Mouse (Mus musculus): ENCODE measurements around the gene Zdhhc23.

The Zdhhc23 gene

DNA sequence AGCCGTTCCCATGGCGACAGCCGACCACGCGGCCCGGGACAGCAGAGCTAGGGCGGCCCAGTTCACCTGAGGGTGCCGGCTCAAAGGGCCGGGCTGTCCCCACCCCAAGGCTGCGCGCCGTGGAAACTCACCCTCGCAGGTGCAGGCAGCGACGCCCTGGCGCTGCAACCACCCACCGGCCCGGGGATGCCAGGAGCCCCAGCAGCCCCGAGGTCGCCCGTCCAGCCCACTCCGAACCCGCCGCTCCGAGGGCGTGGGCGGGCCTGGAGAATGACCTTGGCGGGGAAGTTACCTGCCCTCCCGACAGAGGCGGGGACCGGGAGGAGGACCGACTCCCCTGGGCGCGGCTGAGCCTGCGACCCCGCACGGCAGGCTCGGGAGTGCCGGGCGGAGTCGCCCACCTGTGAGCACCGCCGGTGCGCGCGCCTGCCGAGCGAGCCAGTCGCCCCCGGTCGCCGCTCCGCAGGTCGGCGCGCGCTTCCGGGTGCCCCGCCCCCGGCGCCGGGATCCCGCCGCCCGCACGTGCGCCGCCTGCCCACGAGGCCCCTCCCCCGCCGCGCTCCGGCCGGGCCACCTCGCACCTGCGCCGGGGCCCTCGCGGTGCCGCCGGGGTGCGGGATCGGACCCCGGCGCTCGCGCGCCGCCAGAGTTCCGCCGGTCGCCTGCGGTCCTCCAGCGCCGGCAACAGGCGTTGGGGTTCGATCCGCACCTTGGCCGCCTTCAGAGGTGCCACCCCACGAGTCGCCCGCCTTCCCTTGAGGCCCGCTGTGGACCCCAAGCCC, at the start of gene Zdhhc23:
TSS of gene Zdhhc23 (minus strand) at position 464 of the 782 bp plus-strand sequence.
- POLR2A ChIA-PET = interaction anchor here in 1 of 4 experiments (0.8 kb wide), 1 partner anchor 90 kb away, joined by 4 read pairs; the partner anchor contains the start of gene Ccdc191
- CTCF ChIA-PET = interaction anchor here in 2 of 4 experiments (0.6 to 1.3 kb wide), 2 partner anchors 80 to 101 kb away, joined by 3 to 5 read pairs; no protein-coding TSS in a partner anchor

DNA sequence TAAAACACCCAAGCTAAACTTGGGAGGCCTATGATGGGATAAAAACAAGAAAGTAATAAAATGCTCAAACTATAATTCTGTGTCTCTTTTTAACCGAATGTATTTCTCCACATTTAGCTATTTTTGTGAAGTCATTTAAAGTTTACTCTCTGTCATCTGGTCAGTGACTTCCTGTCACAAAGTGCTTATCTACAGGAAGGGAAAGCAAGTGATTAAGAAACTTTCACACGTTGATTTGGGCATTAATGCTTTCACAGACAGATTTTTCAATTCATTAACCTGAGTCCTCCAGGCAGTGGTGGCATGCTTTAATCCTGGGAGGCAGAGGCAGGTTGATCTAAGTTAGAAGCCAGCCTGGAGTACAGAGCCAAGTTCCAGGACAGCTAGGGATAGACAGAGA, 49.7 kb upstream of the Zdhhc23 start:
- ChIA-PET POLR2A (interaction anchor here in 2 of 4 experiments (0.6 kb wide), 2 partner anchors 110 to 118 kb away, joined by 3 to 4 read pairs; partner anchors contain the start of genes Atp6v1a (in 1 of the 2) and Naa50 (in 1 of the 2)), CTCF (interaction anchor here in 1 of 4 experiments (0.6 kb wide), 1 partner anchor 25 kb away, joined by 4 read pairs; no protein-coding TSS in a partner anchor)

DNA sequence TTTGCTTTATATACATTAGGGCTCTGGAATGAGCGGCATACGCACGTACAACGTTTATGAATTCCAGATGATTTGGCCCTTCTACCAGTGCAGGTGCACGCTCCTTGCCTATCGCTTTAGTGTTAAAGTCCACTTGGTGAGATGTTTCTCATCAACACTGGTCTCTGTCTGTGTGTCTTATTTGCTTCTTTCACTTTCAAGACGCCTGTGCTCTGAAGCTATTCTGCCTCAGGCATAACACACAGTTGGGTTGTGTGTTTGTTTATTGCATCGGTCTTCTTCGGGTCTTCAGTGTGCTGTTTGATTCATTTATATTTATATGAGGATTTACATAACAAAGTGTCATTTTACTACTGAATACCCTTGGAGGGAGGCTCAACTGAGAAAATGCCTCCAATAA, 47.2 kb upstream of the Zdhhc23 start:
- ChIA-PET CTCF (no interaction called here), POLR2A (no interaction called here)

DNA sequence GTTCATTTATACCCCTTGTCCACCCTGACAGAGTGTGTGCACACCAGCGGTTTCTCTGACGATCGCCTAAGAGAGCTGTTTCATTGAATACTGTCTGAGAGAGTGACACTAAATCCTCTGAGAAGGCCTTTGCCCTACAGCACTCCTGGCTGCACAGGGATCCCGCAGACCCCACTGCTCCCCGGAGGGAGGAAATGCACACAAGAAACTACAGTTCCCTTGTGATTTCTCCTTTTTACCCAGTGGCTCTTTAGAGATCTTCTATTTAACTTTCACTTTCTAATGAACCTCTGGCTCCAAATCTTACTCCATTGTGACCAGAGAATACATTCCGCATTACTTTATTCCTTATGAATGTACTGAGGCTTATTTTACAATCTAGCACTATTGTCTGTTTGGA, 46.6 kb upstream of the Zdhhc23 start:
- ChIA-PET POLR2A (no interaction called here), CTCF (no interaction called here)

DNA sequence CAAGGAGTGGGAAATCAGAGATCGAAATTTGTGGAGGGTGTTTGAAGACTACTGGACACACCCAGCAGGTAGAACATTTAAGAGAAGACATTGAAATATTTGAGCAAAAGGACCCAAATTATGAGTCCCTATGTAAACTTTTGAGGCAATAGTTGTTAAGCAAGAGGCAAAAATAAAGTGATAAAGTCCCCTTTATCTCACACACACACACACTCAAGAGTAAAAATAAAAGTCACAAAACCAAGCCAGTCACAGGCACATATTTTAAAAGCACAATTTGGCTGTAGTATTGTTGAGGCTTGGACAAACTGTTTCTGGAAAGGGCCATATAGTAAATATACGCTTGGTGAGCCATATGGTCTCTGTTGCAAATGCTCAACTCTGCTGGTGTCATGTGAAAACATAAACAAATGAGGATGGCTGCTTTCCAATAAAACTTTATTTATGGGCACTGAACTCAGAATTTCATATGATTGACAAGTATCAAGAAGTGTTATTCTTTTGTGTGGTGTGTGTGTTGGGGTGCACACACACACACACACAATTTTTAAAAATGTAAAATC, 39.5 kb upstream of the Zdhhc23 start:
- ChIA-PET POLR2A (interaction anchor here in 1 of 4 experiments (0.5 to 0.8 kb wide), 2 partner anchors 13 to 67 kb away, joined by 3 read pairs; no protein-coding TSS in a partner anchor), CTCF (interaction anchor here in 2 of 4 experiments (0.9 to 1.1 kb wide), 2 partner anchors 8 to 40 kb away, joined by 3 to 4 read pairs; no protein-coding TSS in a partner anchor)

GRCm38 (mm10) chr16:44018372-44018771, 38.8 kb upstream of the Zdhhc23 start:
- POLR2A ChIA-PET = interaction anchor here in 1 of 4 experiments (0.5 kb wide), 1 partner anchor 66 kb away, joined by 3 read pairs; no protein-coding TSS in a partner anchor
- CTCF ChIA-PET = interaction anchor here in 2 of 4 experiments (0.6 to 1.1 kb wide), 3 partner anchors 41 to 1479 kb away, joined by 3 read pairs; no protein-coding TSS in a partner anchor

- CTCF ChIA-PET = interaction anchor here in 1 of 4 experiments (1.1 kb wide), 1 partner anchor 41 kb away, joined by 3 read pairs; no protein-coding TSS in a partner anchor
- POLR2A ChIA-PET = no interaction called here
Observed at GRCm38 (mm10) chr16:44017707-44018106, 38.1 kb upstream of the Zdhhc23 start.

GRCm38 (mm10) chr16:44016164-44016563, 36.6 kb upstream of the Zdhhc23 start:
- ChIA-PET POLR2A (interaction anchor here in 2 of 4 experiments (0.9 to 1.1 kb wide), 2 partner anchors 127 kb away, joined by 3 to 4 read pairs; partner anchors contain the start of gene Ccdc191 (in 1 of the 2)), CTCF (interaction anchor here in 1 of 4 experiments (1.3 kb wide), 1 partner anchor 43 kb away, joined by 3 read pairs; no protein-coding TSS in a partner anchor)

- CTCF ChIA-PET = interaction anchor here in 1 of 4 experiments (1.3 kb wide), 1 partner anchor 43 kb away, joined by 3 read pairs; no protein-coding TSS in a partner anchor
- POLR2A ChIA-PET = interaction anchor here in 2 of 4 experiments (0.9 to 1.1 kb wide), 2 partner anchors 126 to 127 kb away, joined by 3 to 4 read pairs; partner anchors contain the start of gene Ccdc191 (in 1 of the 2)
Observed at GRCm38 (mm10) chr16:44015416-44016158, 36.0 kb upstream of the Zdhhc23 start.

GRCm38 (mm10) chr16:44011010-44011409, 31.4 kb upstream of the Zdhhc23 start:
- POLR2A ChIA-PET = interaction anchor here in 2 of 4 experiments (1.1 to 1.4 kb wide), 2 partner anchors 14 to 26 kb away, joined by 3 to 4 read pairs; no protein-coding TSS in a partner anchor
- CTCF ChIA-PET = interaction anchor here in 1 of 4 experiments (0.6 kb wide), 1 partner anchor 9 kb away, joined by 4 read pairs; no protein-coding TSS in a partner anchor

DNA sequence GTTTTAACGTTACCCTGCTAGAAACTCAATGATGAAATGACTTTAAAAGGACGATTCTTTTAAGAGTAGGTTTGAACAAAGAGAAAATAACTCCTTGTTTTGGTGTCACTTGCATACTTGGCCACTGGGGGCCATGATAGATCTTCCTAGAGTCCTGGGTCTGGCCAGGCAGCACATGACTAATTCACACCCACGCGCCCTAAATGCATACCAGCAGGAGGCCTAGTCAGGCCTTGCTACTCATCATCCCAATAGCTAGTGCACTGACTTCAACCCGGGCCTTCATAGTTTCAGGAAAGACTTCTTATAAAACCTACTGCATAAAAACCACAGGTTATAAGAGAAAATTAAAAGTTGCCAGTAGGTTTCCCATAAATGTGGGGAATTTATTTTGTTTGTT, 22.5 kb upstream of the Zdhhc23 start:
- POLR2A ChIA-PET = no interaction called here

GRCm38 (mm10) chr16:43999541-43999940, 19.9 kb upstream of the Zdhhc23 start:
- ChIA-PET CTCF (no interaction called here), POLR2A (no interaction called here)

More for the DNA sequence above, 22.5 kb upstream of the Zdhhc23 start:
- CTCF ChIA-PET = interaction anchor here in 2 of 4 experiments (0.5 to 1.2 kb wide), 3 partner anchors 12 to 95 kb away, joined by 3 read pairs; no protein-coding TSS in a partner anchor

DNA sequence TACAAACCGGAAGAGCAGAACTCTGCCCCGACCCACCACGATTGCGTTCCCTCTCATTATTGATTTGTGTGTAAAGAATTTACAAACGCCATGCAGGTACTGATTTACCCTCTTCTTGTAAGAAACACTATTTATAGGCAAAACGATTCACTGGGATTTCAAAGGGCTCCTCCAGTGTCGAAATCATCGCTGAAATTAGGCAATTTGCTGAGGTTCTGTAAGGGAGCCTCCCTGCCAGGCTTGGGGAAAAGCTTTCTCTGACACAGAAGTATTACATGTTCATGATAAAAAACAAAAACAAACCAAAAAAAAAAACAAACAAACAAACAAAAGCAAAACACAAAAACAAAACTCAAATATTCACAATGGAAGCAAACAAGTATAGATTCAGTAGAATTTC, 19.5 kb upstream of the Zdhhc23 start:
- POLR2A ChIA-PET = no interaction called here
- CTCF ChIA-PET = no interaction called here

DNA sequence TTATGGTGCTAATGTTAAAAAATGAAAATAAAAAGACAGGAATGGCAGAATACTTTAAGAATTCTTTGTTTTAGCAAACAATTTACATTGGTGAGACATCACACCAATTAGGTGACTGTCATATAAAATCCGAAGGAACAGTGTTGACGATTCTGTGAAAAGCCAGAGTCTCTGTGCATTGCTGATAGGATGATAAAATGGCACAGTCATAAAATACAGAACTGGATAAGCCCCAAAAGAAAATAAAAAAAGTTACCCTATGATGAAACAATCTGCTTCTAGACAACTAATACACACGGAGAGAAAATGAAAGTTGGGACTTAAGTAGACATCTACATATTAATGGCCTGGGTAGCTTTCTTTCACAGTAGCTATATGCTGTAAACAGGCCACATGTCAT, 15.0 kb upstream of the Zdhhc23 start:
- ChIA-PET POLR2A (no interaction called here), CTCF (no interaction called here)

GRCm38 (mm10) chr16:43986299-43986698, 6.7 kb upstream of the Zdhhc23 start:
- ChIA-PET POLR2A (no interaction called here), CTCF (no interaction called here)

DNA sequence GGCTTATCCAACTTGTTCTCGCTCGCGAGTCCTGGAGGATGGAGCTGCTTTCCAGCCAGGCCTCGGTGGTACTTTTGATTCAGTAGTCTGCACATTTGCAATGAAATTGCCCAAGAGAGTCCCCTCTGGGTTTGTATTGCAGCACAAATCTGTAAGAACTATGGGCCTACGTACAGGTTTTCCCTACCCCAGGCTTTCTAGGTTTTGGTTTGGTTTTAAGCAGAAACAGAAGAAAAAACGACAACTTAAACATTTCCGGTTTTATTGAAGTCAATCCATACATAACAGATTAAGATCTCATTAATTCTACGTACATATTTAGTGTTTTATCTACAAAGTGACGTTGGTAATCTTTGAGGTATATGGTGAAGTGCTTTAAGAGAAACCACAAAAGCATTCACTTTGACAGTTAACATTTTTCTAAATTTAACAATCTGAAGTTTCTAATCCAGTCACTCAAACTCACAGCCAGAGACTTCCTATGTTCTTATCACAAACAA, 569 bp upstream of the Zdhhc23 start:
- CTCF ChIA-PET = no interaction called here
- POLR2A ChIA-PET = no interaction called here

DNA sequence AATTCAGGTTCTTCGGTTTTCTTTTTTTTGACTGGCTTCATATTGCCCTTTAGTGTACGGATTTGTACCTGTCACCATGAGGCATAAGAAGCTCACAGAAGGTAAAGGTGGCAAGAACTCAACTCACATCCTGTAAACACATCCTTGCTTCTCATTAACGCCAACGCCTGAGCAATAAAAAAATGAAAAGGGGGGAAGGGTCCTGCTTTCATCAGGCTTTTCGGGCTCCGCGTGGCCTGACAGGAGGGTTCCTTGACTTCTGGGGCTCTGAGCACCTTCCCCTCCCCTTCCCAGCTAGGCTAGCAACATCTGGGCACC, 622 bp downstream of the Zdhhc23 start:
- ChIA-PET POLR2A (interaction anchor here in 2 of 4 experiments (0.8 to 1.1 kb wide), 2 partner anchors 52 to 89 kb away, joined by 3 to 4 read pairs; partner anchors contain the start of genes Ccdc191 (in 1 of the 2) and Qtrt2 (in 1 of the 2)), CTCF (interaction anchor here in 2 of 4 experiments (0.6 to 1.3 kb wide), 2 partner anchors 80 to 102 kb away, joined by 3 to 5 read pairs; no protein-coding TSS in a partner anchor)

GRCm38 (mm10) chr16:43973606-43974220, 5.9 kb downstream of the Zdhhc23 start:
- ChIA-PET POLR2A (interaction anchor here in 2 of 4 experiments (0.8 to 1.9 kb wide), 4 partner anchors 8 to 84 kb away, joined by 3 to 5 read pairs (median 3); partner anchors contain the start of gene Ccdc191 (in 1 of the 2)), CTCF (no interaction called here)

Data from embryonic stem cell, embryonic (primary cell).